Mouse (Mus musculus) intestine, embryonic 16.5 days (tissue): ENCODE results near the gene H2-Aa. TPM values are rescaled to one million over a fixed set of nuclear protein-coding genes. Genes with fewer than 3 reads are reported as not detected.

Experiments used
- ATAC-seq: fragments of 200-750 bp; cut with Nextera tagmentation; 2 replicates; pipeline ENCODE4 v1.8.0; 2017; ENCODE audit warnings: moderate TSS enrichment, moderate library complexity
- H3K27ac ChIP-seq: fragments of 300-500 bp; sonication (generic); 2 replicates; pipeline ENCODE4 v1.5.1; 2014; ENCODE audit warnings: mild to moderate bottlenecking, low read length
- H3K27me3 ChIP-seq: fragments of 300-500 bp; sonication (generic); replicated peaks from 2 replicates; pipeline ENCODE4 v1.6.1; 2014; ENCODE audit warnings: low read length, control low read depth, mixed read lengths; ENCODE audit not compliant: control insufficient read depth, insufficient read depth
- H3K36me3 ChIP-seq: fragments of 300-500 bp; sonication (generic); 2 replicates; pipeline ENCODE4 v1.6.1; 2014; ENCODE audit warnings: low read length, control low read depth; ENCODE audit not compliant: control insufficient read depth, insufficient read depth
- H3K4me1 ChIP-seq: fragments of 300-500 bp; sonication (generic); 2 replicates; pipeline ENCODE4 v1.6.1; 2014; ENCODE audit warnings: low read length, control low read depth, mixed read lengths; ENCODE audit not compliant: control insufficient read depth, insufficient read depth
- H3K4me2 ChIP-seq: fragments of 300-500 bp; sonication (generic); 2 replicates; pipeline ENCODE4 v1.6.1; 2014; ENCODE audit warnings: low read depth, low read length, control low read depth
- H3K4me3 ChIP-seq: fragments of 300-500 bp; sonication (generic); 2 replicates; pipeline ENCODE4 v1.5.1; 2014; ENCODE audit warnings: mild to moderate bottlenecking, low read length
- H3K9ac ChIP-seq: fragments of 300-500 bp; sonication (generic); 2 replicates; pipeline ENCODE4 v1.6.1; 2014; ENCODE audit warnings: low read depth, low read length
- H3K9me3 ChIP-seq: fragments of 300-500 bp; sonication (generic); 2 replicates; pipeline ENCODE4 v1.6.1; 2016; ENCODE audit warnings: low read length, control low read depth; ENCODE audit not compliant: control insufficient read depth
- WGBS: fragments of 180-500 bp; shearing (Covaris S2); extraction: QIAGEN DNeasy Blood & Tissue Kit; methylation state at CpG from one replicate; pipeline ENCODE4 v1.1.7; 2014; 5-methylcytosine and 5-hydroxymethylcytosine counted together
- polyA plus RNA-seq: library from polyadenylated mRNA; unstranded; fragments of >200 nt; fragmentation: Nextera tagmentation; extraction: Ambion mirVana; gene quantifications from 2 replicates; pipeline ENCODE4 v1.2.1, GENCODE M21; 2015

Gene H2-Aa
- polyA plus RNA-seq, 1 experiment from 2014 or later: 15.7 TPM

DNA sequence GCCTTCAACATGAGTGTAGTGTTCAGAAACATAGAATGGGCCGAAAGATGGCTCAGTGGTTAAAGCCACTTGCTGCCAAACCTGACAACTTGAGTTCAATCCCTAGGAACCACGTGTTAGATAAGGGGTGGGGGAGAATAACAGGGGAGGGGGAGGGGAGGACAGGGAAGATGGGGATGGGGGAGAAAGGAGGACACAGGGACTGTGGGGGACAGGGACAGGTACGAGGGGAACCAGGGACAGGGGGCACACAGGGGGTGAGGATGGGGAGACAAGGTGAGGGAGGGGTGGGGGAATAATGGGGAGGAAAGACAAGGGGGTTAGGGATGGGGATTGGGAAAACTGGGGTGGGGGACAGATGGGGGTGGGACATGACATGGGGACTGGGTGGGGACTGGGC lies 47.3 kb downstream of the H2-Aa start:
- WGBS: 61% methylated on average over 3 of the region's 3 CpGs
- H3K27ac ChIP-seq: no peak overlapping the region
- ATAC-seq: no peak

DNA sequence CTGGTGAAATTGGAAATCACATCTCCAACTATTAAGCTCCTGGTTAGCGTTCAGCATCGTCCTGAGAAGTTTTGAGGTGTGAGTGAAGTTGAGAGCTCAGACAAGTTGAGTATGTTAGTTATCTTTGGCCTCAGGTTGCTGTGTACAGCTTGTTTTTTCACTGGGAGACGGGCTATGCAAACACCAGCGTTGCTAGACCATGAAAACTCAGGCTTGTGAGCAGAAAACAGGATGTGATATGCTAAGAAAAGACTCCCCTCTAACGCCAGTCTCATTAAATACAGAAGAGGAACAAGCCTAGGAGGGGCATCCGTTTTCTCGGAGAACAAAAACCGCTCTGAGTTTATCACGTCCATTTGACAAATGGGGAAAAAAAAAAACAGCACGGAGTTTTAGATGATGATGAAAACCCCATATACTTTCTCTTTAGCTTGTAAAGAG lies 48.0 kb downstream of the H2-Aa start:
- H3K27ac ChIP-seq: peak overlapping the region; percentile 33; the same call in 1 of the 2 replicates
- no peak for ATAC-seq

More for the DNA sequence above, 47.3 kb downstream of the H2-Aa start:
- H3K9ac ChIP-seq: no peak overlapping the region
- peaks cover 5% of the 10 kb centered on the region; the same call in 1 of the 2 replicates for H3K9me3 ChIP-seq
- no peak overlapping the region for H3K4me3 ChIP-seq
- H3K27me3 ChIP-seq: no peaks in the 10 kb centered on the region
- no peak overlapping the region for H3K4me2 ChIP-seq
- H3K36me3 ChIP-seq: no peaks in the 10 kb centered on the region
- no peaks in the 10 kb centered on the region for H3K4me1 ChIP-seq

DNA sequence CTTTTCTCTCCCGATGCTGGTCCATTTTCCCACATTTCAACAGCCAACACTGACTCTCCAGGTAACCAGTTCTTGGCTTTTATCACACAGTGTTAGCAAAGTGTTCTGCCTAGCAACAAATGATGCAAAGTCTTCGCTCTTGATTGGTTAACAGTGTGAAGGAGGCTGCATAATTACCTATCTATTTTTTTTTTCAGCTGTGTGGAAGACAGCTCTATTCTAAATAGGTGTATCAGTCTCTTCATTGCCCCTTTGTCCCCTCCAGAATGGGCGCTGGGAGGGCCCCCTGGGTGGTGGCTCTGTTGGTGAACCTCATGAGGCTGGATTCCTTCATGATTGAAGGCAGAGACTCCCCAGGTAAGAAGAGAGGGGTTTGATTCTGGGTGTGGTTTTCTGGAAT lies 48.9 kb downstream of the H2-Aa start, which contains the start of gene H2-Ob:
Gene H2-Ob, plus strand, starts transcription at position 198 of the 400 bp plus-strand sequence.
- Histone ChIP-seq H3K27ac (peak within 1 kb of the TSS; percentile 33; the same call in 1 of the 2 replicates), H3K9me3 (peaks cover 5% of the 10 kb centered on the region; the same call in 1 of the 2 replicates), H3K9ac (no peak within 1 kb of the TSS), H3K4me2 (no peak within 1 kb of the TSS), H3K4me1 (no peaks in the 10 kb centered on the region), H3K4me3 (no peak within 1 kb of the TSS), H3K36me3 (no peaks in the 10 kb centered on the region), H3K27me3 (no peaks in the 10 kb centered on the region)
- WGBS: 55% methylated on average over 3 of the region's 3 CpGs
- ATAC-seq: no peak

More for the DNA sequence above, 48.0 kb downstream of the H2-Aa start:
- Histone ChIP-seq H3K9ac (no peak overlapping the region), H3K4me1 (no peaks in the 10 kb centered on the region), H3K4me2 (no peak overlapping the region; the same call in 1 of the 2 replicates), H3K4me3 (no peak overlapping the region), H3K9me3 (peaks cover 5% of the 10 kb centered on the region; the same call in 1 of the 2 replicates), H3K36me3 (no peaks in the 10 kb centered on the region), H3K27me3 (no peaks in the 10 kb centered on the region)
- WGBS: 53% methylated on average over 10 of the region's 10 CpGs

DNA sequence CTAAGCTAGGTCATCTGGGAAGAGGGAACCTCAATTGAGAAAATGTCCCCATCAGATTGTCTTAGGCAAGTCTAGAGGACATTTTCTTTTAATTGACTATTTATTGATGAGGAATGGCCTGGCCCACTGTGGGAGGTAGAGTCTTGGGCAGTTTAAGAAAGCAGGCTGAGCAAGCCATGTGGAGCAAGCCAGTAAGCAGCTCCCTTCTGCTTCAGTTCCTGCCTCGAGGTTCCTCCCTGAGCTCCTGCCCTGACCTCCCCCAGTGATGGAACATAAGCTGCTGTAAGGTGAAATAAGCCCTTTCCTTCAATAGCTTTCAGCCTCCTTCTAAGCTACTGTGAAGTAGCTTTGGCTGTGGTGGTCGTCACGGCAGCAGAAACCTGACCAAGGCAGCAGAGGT lies 49.9 kb downstream of the H2-Aa start:
- Histone ChIP-seq H3K36me3 (no peaks in the 10 kb centered on the region), H3K27me3 (no peaks in the 10 kb centered on the region), H3K9ac (no peak overlapping the region), H3K4me3 (no peak overlapping the region), H3K9me3 (peaks cover 5% of the 10 kb centered on the region; the same call in 1 of the 2 replicates), H3K27ac (no peak overlapping the region), H3K4me1 (no peaks in the 10 kb centered on the region), H3K4me2 (no peak overlapping the region)
- 80% methylated on average over 3 of the region's 3 CpGs for WGBS
- no peak for ATAC-seq

- Histone ChIP-seq H3K4me1 (no peaks in the 10 kb centered on the region), H3K4me2 (no peak overlapping the region), H3K9ac (no peak overlapping the region), H3K4me3 (no peak overlapping the region), H3K27ac (no peak overlapping the region), H3K27me3 (no peaks in the 10 kb centered on the region), H3K36me3 (no peaks in the 10 kb centered on the region), H3K9me3 (peaks cover 1% of the 10 kb centered on the region; the same call in 1 of the 2 replicates)
- ATAC-seq: no peak
- WGBS: 78% methylated on average over 5 of the region's 5 CpGs
These were observed 50.9 kb downstream of the H2-Aa start for GRCm38 (mm10) chr17:34236691-34237090.

GRCm38 (mm10) chr17:34234926-34235325 lies 52.7 kb downstream of the H2-Aa start:
- ATAC-seq: 0 out of 2 replicates have a peak, but pooled peaks have one; percentile 52
- Histone ChIP-seq H3K27ac (no peak overlapping the region), H3K9me3 (no peaks in the 10 kb centered on the region), H3K36me3 (no peaks in the 10 kb centered on the region), H3K27me3 (no peaks in the 10 kb centered on the region), H3K9ac (no peak overlapping the region), H3K4me2 (no peak overlapping the region), H3K4me1 (no peaks in the 10 kb centered on the region), H3K4me3 (no peak overlapping the region)
- 42% methylated on average over 9 of the region's 9 CpGs for WGBS

Other genes starting within 250 kb of the H2-Aa start
- gene Col11a2, start 248.4 kb downstream of the H2-Aa start, polyA plus RNA-seq: 0.20 and 0.45 TPM in 2 replicates
- 0.62 and 0.95 TPM in 2 replicates for gene H2-Oa, start 195.5 kb downstream of the H2-Aa start, polyA plus RNA-seq
- gene H2-DMa, start 168.3 kb downstream of the H2-Aa start, polyA plus RNA-seq: 13.4 and 15.3 TPM in 2 replicates
- 72.3 and 73.0 TPM in 2 replicates for gene Brd2, start 165.2 kb downstream of the H2-Aa start, polyA plus RNA-seq
- gene H2-DMb2, start 144.5 kb downstream of the H2-Aa start, polyA plus RNA-seq: 0.87 and 0.99 TPM in 2 replicates
- 3.0 and 3.6 TPM in 2 replicates for gene H2-DMb1, start 134.8 kb downstream of the H2-Aa start, polyA plus RNA-seq
- 8.4 and 8.5 TPM in 2 replicates for gene Tap1, start 100.3 kb downstream of the H2-Aa start, polyA plus RNA-seq
- 13.4 and 15.3 TPM in 2 replicates for gene Psmb9, start 100.1 kb downstream of the H2-Aa start, polyA plus RNA-seq
- gene Psmb8, start 90.1 kb downstream of the H2-Aa start, polyA plus RNA-seq: 20.7 and 23.1 TPM in 2 replicates
- gene Tap2, start 84.3 kb downstream of the H2-Aa start, polyA plus RNA-seq: 7.2 and 9.1 TPM in 2 replicates
- 0.15 and 0.21 TPM in 2 replicates for gene H2-Ob, start 48.9 kb downstream of the H2-Aa start, polyA plus RNA-seq
- gene H2-Ab1, start 30.1 kb downstream of the H2-Aa start, polyA plus RNA-seq: 28.5 and 30.9 TPM in 2 replicates
- gene H2-Eb1, start 18.0 kb upstream of the H2-Aa start, polyA plus RNA-seq: 11.0 and 11.1 TPM in 2 replicates
- gene H2-Eb2, start 37.8 kb upstream of the H2-Aa start, polyA plus RNA-seq: 0.05 TPM in 1 of 2 replicates, not detected in the other
- 10.6 and 16.0 TPM in 2 replicates for gene Btnl2, start 67.0 kb upstream of the H2-Aa start, polyA plus RNA-seq
- 30.2 and 43.2 TPM in 2 replicates for gene Btnl1, start 89.3 kb upstream of the H2-Aa start, polyA plus RNA-seq
- 0.81 and 1.2 TPM in 2 replicates for gene BC051142, start 111.0 kb upstream of the H2-Aa start, polyA plus RNA-seq
- gene Btnl4, start 189.5 kb upstream of the H2-Aa start, polyA plus RNA-seq: 18.1 and 22.3 TPM in 2 replicates
- gene Btnl6, start 229.5 kb upstream of the H2-Aa start, polyA plus RNA-seq: 30.9 and 41.7 TPM in 2 replicates